Mouse (Mus musculus) MEL (cell line): ENCODE measurements around the gene Hist1h3h. TPM values are rescaled to one million over a fixed set of nuclear protein-coding genes. Genes with fewer than 3 reads are reported as not detected.

ENCODE experiments used
- DNase-seq: peaks from one replicate; pipeline ENCODE4 v3.0.0; 2011; ENCODE audit warnings: low read depth, low spot score
- H3K27ac ChIP-seq: 2 replicates; pipeline ENCODE4 v1.5.1; 2012; ENCODE audit warnings: low read depth, mild to moderate bottlenecking, control low read depth, low read length, moderate library complexity; ENCODE audit not compliant: control insufficient read depth
- H3K27me3 ChIP-seq, 2 experiments: fragments of 150-350 bp in 1 of 2; sonication (generic) in 1 of 2; 2 replicates each; pipeline ENCODE4 v1.6.1; 2012; ENCODE audit warnings: low read length in 2 of 2, mild to moderate bottlenecking in 2 of 2, improper control_type of control experiment in 1 of 2, moderate library complexity in 1 of 2; ENCODE audit not compliant: insufficient read depth in 2 of 2, control insufficient read depth in 1 of 2
- H3K36me3 ChIP-seq, 2 experiments: 2 replicates each; pipeline ENCODE4 v1.6.1; 2012 to 2014; ENCODE audit warnings: low read length in 2 of 2, improper control_type of control experiment in 1 of 2, inconsistent platforms in 1 of 2, mild to moderate bottlenecking in 1 of 2; ENCODE audit not compliant: insufficient read depth in 2 of 2, control insufficient read depth in 1 of 2
- H3K4me1 ChIP-seq, 2 experiments: fragments of 150-350 bp in 1 of 2; sonication (generic) in 1 of 2; 2 replicates each; pipeline ENCODE4 v1.6.1; 2012; ENCODE audit warnings: low read length in 2 of 2, improper control_type of control experiment in 1 of 2, mild to moderate bottlenecking in 1 of 2; ENCODE audit not compliant: insufficient read depth in 2 of 2, control insufficient read depth in 1 of 2
- H3K4me3 ChIP-seq, 2 experiments: fragments of 150-350 bp in 1 of 2; sonication (generic) in 1 of 2; 2 replicates each; pipeline ENCODE4 v1.5.1; 2012; ENCODE audit warnings: low read depth in 2 of 2, low read length in 2 of 2, mild to moderate bottlenecking in 2 of 2, moderate library complexity in 2 of 2, control low read depth in 1 of 2, improper control_type of control experiment in 1 of 2; ENCODE audit not compliant: control insufficient read depth in 1 of 2, insufficient read depth in 1 of 2
- H3K79me2 ChIP-seq: 2 replicates; pipeline ENCODE4 v1.6.1; 2012; ENCODE audit warnings: mild to moderate bottlenecking, low read length, moderate library complexity; ENCODE audit not compliant: control insufficient read depth, poor library complexity, insufficient read depth
- H3K9ac ChIP-seq: 2 replicates; pipeline ENCODE4 v1.6.1; 2012; ENCODE audit warnings: low read depth, mild to moderate bottlenecking, control low read depth, low read length, moderate library complexity; ENCODE audit not compliant: control insufficient read depth, poor library complexity, severe bottlenecking
- H3K9me3 ChIP-seq: fragments of 150-350 bp; sonication (generic); replicated peaks from 2 replicates; pipeline ENCODE4 v1.6.1; 2012; ENCODE audit warnings: mild to moderate bottlenecking, low read length, improper control_type of control experiment, moderate library complexity; ENCODE audit not compliant: insufficient read depth
- CHD2 ChIP-seq: IDR thresholded peaks from 2 replicates; pipeline ENCODE4 v1.6.1; 2011; ENCODE audit warnings: low read length, improper control_type of control experiment
- CTCF ChIP-seq, 3 experiments: IDR thresholded peaks in 2 of 3; conservative IDR thresholded peaks in 1 of 3; 2 replicates each; pipeline ENCODE4 v1.5.1; 2011 to 2012; ENCODE audit warnings: low read length in 3 of 3, low read depth in 2 of 3, mild to moderate bottlenecking in 2 of 3, improper control_type of control experiment in 1 of 3, inconsistent platforms in 1 of 3, mixed read lengths in 1 of 3, moderate library complexity in 1 of 3; ENCODE audit not compliant: control insufficient read depth in 1 of 3, insufficient read depth in 1 of 3, poor library complexity in 1 of 3, severe bottlenecking in 1 of 3
- ELF1 ChIP-seq: IDR thresholded peaks from 2 replicates; pipeline ENCODE4 v1.6.1; 2014; ENCODE audit warnings: low read depth, mild to moderate bottlenecking, inconsistent platforms, low read length, improper control_type of control experiment, moderate library complexity
- EP300 ChIP-seq, 2 experiments: IDR thresholded peaks; 2 replicates each; pipeline ENCODE4 v1.6.1; 2011; ENCODE audit warnings: improper control_type of control experiment in 2 of 2, low read length in 2 of 2, low read depth in 1 of 2, mild to moderate bottlenecking in 1 of 2
- MAFK ChIP-seq: IDR thresholded peaks from 2 replicates; pipeline ENCODE4 v1.6.1; 2011; ENCODE audit warnings: low read depth, mild to moderate bottlenecking, low read length, improper control_type of control experiment, borderline replicate concordance
- MXI1 ChIP-seq: IDR thresholded peaks from 2 replicates; pipeline ENCODE4 v1.6.1; 2011; ENCODE audit warnings: mild to moderate bottlenecking, low read depth, low read length, improper control_type of control experiment
- MYB ChIP-seq: IDR thresholded peaks from 2 replicates; pipeline ENCODE4 v1.6.1; 2011; ENCODE audit warnings: mild to moderate bottlenecking, low read depth, low read length, improper control_type of control experiment
- NELFE ChIP-seq: IDR thresholded peaks from 2 replicates; pipeline ENCODE4 v1.6.1; 2011; ENCODE audit warnings: low read depth, low read length, improper control_type of control experiment
- POLR2A ChIP-seq, 2 experiments: IDR thresholded peaks; 2 replicates each; pipeline ENCODE4 v1.6.1; 2011 to 2012; ENCODE audit warnings: low read length in 2 of 2, mild to moderate bottlenecking in 2 of 2, control low read depth in 1 of 2, improper control_type of control experiment in 1 of 2, low read depth in 1 of 2, moderate library complexity in 1 of 2; ENCODE audit not compliant: control insufficient read depth in 1 of 2, insufficient read depth in 1 of 2, poor library complexity in 1 of 2
- TBP ChIP-seq: IDR thresholded peaks from 2 replicates; pipeline ENCODE4 v1.8.0; 2011; ENCODE audit warnings: low read depth, low read length, improper control_type of control experiment
- UBTF ChIP-seq: IDR thresholded peaks from 2 replicates; pipeline ENCODE4 v1.6.1; 2012; ENCODE audit warnings: low read depth, mild to moderate bottlenecking, inconsistent platforms, low read length, improper control_type of control experiment, moderate library complexity, borderline replicate concordance; ENCODE audit not compliant: insufficient read depth
- ZC3H11A ChIP-seq: IDR thresholded peaks from 2 replicates; pipeline ENCODE4 v1.6.1; 2012; ENCODE audit warnings: low read depth, mild to moderate bottlenecking, inconsistent platforms, low read length, improper control_type of control experiment
- polyA plus RNA-seq, 2 experiments: library from polyadenylated mRNA; stranded (reverse) in 1 of 2; unstranded in 1 of 2; fragments of >175 nt in 1 of 2; fragments of >200 nt in 1 of 2; gene quantifications; 2 replicates each; pipeline versions ENCODE4 v1.2.1 to v1.2.4; 2012; ENCODE audit warnings: low replicate concordance in 2 of 2, low read depth in 1 of 2; ENCODE audit not compliant: insufficient read length in 2 of 2, insufficient read depth in 1 of 2, missing spikeins in 1 of 2
- total RNA-seq: library from RNA; depleted of rRNA; stranded (reverse); fragments of 300-350 nt; gene quantifications from 2 replicates; pipeline ENCODE4 v1.2.3, GENCODE M21; 2012

Gene Hist1h3h
- total and polyA plus RNA-seq, 3 experiments, result 18.4 to 3,336 TPM; not detected in 1

- H3K27ac ChIP-seq, result no peak overlapping the region
- H3K9me3 ChIP-seq, result no peaks in the 10 kb centered on the region
- H3K36me3 ChIP-seq, result peaks cover 0 to 9% of the 10 kb centered on the region in 2 experiments; a peak in 2 of 4 replicates
- TF ChIP-seq MAFK (peak; percentile 87; the same call in 1 of the 2 replicates), NELFE (no peak)
- no peaks in the 10 kb centered on the region; the same call in 1 of the 2 replicates for H3K79me2 ChIP-seq
- no peak overlapping the region for H3K9ac ChIP-seq
- H3K4me1 ChIP-seq, result peaks cover 0 to 7% of the 10 kb centered on the region in 2 experiments; a peak in 2 of 4 replicates
- no peak for DNase-seq
- H3K27me3 ChIP-seq, result peaks cover 0 to 3% of the 10 kb centered on the region in 2 experiments; a peak in 2 of 4 replicates
- H3K4me3 ChIP-seq, result no peak overlapping the region
Observed at GRCm38 (mm10) chr13:21706669-21707068, 10.8 kb upstream of the Hist1h3h start.

- Histone ChIP-seq H3K9me3 (no peaks in the 10 kb centered on the region), H3K36me3 (peaks cover 0 to 16% of the 10 kb centered on the region in 2 experiments; a peak in 2 of 4 replicates), H3K79me2 (no peaks in the 10 kb centered on the region; the same call in 1 of the 2 replicates), H3K4me1 (peaks cover 0 to 7% of the 10 kb centered on the region in 2 experiments; a peak in 2 of 4 replicates), H3K4me3 (peak overlapping the region; percentile 63 to 99), H3K9ac (peak overlapping the region; percentile 96), H3K27ac (peak overlapping the region; percentile 72), H3K27me3 (no peaks in the 10 kb centered on the region; a peak in 1 of 4 replicates)
- peak; percentile 90 for DNase-seq
- peak in 2 of 3 experiments; percentile 60 to 82; a peak in 4 of 6 replicates for TF ChIP-seq CTCF (IDR thresholded peaks at IDR 0.05 in 2 of 3, conservative IDR thresholded peaks at IDR 0.05 in 1 of 3; ENCODE audit: control insufficient read depth in 1 of 3, insufficient read depth in 1 of 3, low read depth in 2 of 3, low read length in 3 of 3, poor library complexity in 1 of 3, severe bottlenecking in 1 of 3)
- peak; percentile 97 for TF ChIP-seq TBP
- TF ChIP-seq ZC3H11A, result no peak
- TF ChIP-seq ELF1, result no peak
- peak in 1 of 2 experiments; percentile 48; a peak in 2 of 4 replicates for TF ChIP-seq POLR2A (IDR thresholded peaks at IDR 0.05; ENCODE audit: control insufficient read depth in 1 of 2, insufficient read depth in 1 of 2, low read depth in 1 of 2, low read length in 2 of 2, poor library complexity in 1 of 2)
Observed at GRCm38 (mm10) chr13:21710031-21710711, 7.3 kb upstream of the Hist1h3h start.

GRCm38 (mm10) chr13:21710821-21711525 lies 6.5 kb upstream of the Hist1h3h start:
- Histone ChIP-seq H3K4me1 (peaks cover 0 to 7% of the 10 kb centered on the region in 2 experiments; a peak in 2 of 4 replicates), H3K9me3 (no peaks in the 10 kb centered on the region)
- DNase-seq, result peak; percentile 70
- TF ChIP-seq TBP (peak; percentile 98), MXI1 (no peak), MYB (no peak), EP300 (IDR thresholded peaks at IDR 0.05; ENCODE audit: low read depth in 1 of 2, low read length in 2 of 2) (no peak), UBTF (no peak), MAFK (no peak), CHD2 (no peak)
- TF ChIP-seq, all 39 proteins: peak for 1
- Histone ChIP-seq H3K79me2 (no peaks in the 10 kb centered on the region; the same call in 1 of the 2 replicates), H3K9ac (peak overlapping the region; percentile 51), H3K4me3 (peak overlapping the region; percentile 44 to 64), H3K27ac (no peak overlapping the region), H3K27me3 (no peaks in the 10 kb centered on the region), H3K36me3 (peaks cover 0 to 16% of the 10 kb centered on the region in 2 experiments; a peak in 2 of 4 replicates)
